Mouse (Mus musculus): Measurements from ENCODE around the gene Smarca4. TPM values are rescaled to one million over a fixed set of nuclear protein-coding genes. Genes with fewer than 3 reads are reported as not detected.

The Smarca4 gene
- polyA plus RNA-seq, 1 experiment from 2014 or later, result 51.1 TPM

- no peaks in the 10 kb centered on the region for H3K27me3 ChIP-seq (ENCODE audit: control insufficient read depth, insufficient read depth, low read length)
- H3K4me2 ChIP-seq (ENCODE audit: low read length), result no peak overlapping the region
- H3K36me3 ChIP-seq (ENCODE audit: control insufficient read depth, insufficient read depth, low read length), result peaks cover 58% of the 10 kb centered on the region
- H3K4me1 ChIP-seq (ENCODE audit: control insufficient read depth in 2 of 2, insufficient read depth in 2 of 2, low read length in 2 of 2), result peaks cover 4 to 7% of the 10 kb centered on the region in 2 experiments; a peak in 2 of 4 replicates
- 92% methylated on average over 9 of the region's 9 CpGs for WGBS
- no peaks in the 10 kb centered on the region for H3K9me3 ChIP-seq (ENCODE audit: control insufficient read depth, low read length)
- no peak for ATAC-seq (ENCODE audit: insufficient number of reproducible peaks, insufficient read depth, low FRiP score, low read depth)
- no peak overlapping the region for H3K9ac ChIP-seq (ENCODE audit: low read length)
- no peak overlapping the region for H3K27ac ChIP-seq (replicated peaks in 1 of 2; ENCODE audit: control insufficient read depth in 1 of 2, insufficient read depth in 1 of 2, low read depth in 2 of 2, low read length in 2 of 2)
- H3K4me3 ChIP-seq (ENCODE audit: control insufficient read depth in 1 of 2, insufficient read depth in 1 of 2, low read depth in 1 of 2, low read length in 2 of 2), result no peak overlapping the region
Observed at GRCm38 (mm10) chr9:21732288-21732687, 116.3 kb downstream of the Smarca4 start.

DNA sequence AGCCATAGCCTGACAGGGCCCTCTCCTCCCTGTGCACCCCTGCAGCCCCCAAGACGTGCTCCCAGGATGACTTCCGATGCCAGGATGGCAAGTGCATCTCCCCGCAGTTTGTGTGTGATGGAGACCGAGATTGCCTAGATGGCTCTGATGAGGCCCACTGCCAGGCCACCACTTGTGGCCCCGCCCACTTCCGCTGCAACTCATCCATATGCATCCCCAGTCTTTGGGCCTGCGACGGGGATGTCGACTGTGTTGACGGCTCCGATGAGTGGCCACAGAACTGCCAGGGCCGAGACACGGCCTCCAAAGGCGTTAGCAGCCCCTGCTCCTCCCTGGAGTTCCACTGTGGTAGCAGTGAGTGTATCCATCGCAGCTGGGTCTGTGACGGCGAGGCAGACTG, 117.5 kb downstream of the Smarca4 start:
- Histone ChIP-seq H3K9ac (ENCODE audit: low read length) (no peak overlapping the region), H3K4me3 (ENCODE audit: control insufficient read depth in 1 of 2, insufficient read depth in 1 of 2, low read depth in 1 of 2, low read length in 2 of 2) (no peak overlapping the region), H3K27me3 (ENCODE audit: control insufficient read depth, insufficient read depth, low read length) (no peaks in the 10 kb centered on the region), H3K27ac (replicated peaks in 1 of 2; ENCODE audit: control insufficient read depth in 1 of 2, insufficient read depth in 1 of 2, low read depth in 2 of 2, low read length in 2 of 2) (no peak overlapping the region), H3K9me3 (ENCODE audit: control insufficient read depth, low read length) (no peaks in the 10 kb centered on the region), H3K36me3 (ENCODE audit: control insufficient read depth, insufficient read depth, low read length) (peaks cover 69% of the 10 kb centered on the region), H3K4me1 (ENCODE audit: control insufficient read depth in 2 of 2, insufficient read depth in 2 of 2, low read length in 2 of 2) (peaks cover 4 to 7% of the 10 kb centered on the region in 2 experiments; a peak in 3 of 4 replicates), H3K4me2 (ENCODE audit: low read length) (no peak overlapping the region)
- ATAC-seq (ENCODE audit: insufficient number of reproducible peaks, insufficient read depth, low FRiP score, low read depth), result no peak
- 80% methylated on average over 17 of the region's 17 CpGs for WGBS

GRCm38 (mm10) chr9:21733989-21734388, 118.0 kb downstream of the Smarca4 start:
- no peak for ATAC-seq (ENCODE audit: insufficient number of reproducible peaks, insufficient read depth, low FRiP score, low read depth)
- Histone ChIP-seq H3K27me3 (ENCODE audit: control insufficient read depth, insufficient read depth, low read length) (no peaks in the 10 kb centered on the region), H3K27ac (replicated peaks in 1 of 2; ENCODE audit: control insufficient read depth in 1 of 2, insufficient read depth in 1 of 2, low read depth in 2 of 2, low read length in 2 of 2) (no peak overlapping the region), H3K4me1 (ENCODE audit: control insufficient read depth in 2 of 2, insufficient read depth in 2 of 2, low read length in 2 of 2) (peaks cover 3 to 11% of the 10 kb centered on the region in 2 experiments; a peak in 3 of 4 replicates), H3K4me2 (ENCODE audit: low read length) (no peak overlapping the region), H3K9ac (ENCODE audit: low read length) (no peak overlapping the region), H3K36me3 (ENCODE audit: control insufficient read depth, insufficient read depth, low read length) (peaks cover 75% of the 10 kb centered on the region), H3K4me3 (ENCODE audit: control insufficient read depth in 1 of 2, insufficient read depth in 1 of 2, low read depth in 1 of 2, low read length in 2 of 2) (no peak overlapping the region), H3K9me3 (ENCODE audit: control insufficient read depth, low read length) (no peaks in the 10 kb centered on the region)
- 93% methylated on average over 7 of the region's 7 CpGs for WGBS

DNA sequence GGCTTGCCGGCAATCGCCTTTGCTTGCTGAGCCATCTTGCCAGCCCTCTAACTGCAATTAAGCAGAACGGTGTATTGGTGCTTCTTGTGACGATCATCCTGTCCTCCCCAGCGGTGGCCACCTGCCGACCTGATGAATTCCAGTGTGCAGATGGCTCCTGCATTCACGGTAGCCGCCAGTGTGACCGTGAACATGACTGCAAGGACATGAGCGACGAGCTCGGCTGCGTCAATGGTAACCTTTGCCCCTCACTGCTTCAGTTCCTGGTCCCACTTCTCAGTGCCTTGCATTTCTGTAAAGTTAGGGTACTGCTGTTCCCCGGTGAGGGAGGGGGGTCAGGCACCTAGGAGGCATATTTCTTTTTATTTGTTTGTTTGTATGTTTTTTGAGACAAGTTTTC, 119.2 kb downstream of the Smarca4 start:
- Histone ChIP-seq H3K27me3 (ENCODE audit: control insufficient read depth, insufficient read depth, low read length) (no peaks in the 10 kb centered on the region), H3K36me3 (ENCODE audit: control insufficient read depth, insufficient read depth, low read length) (peaks cover 86% of the 10 kb centered on the region), H3K9me3 (ENCODE audit: control insufficient read depth, low read length) (no peaks in the 10 kb centered on the region), H3K4me3 (ENCODE audit: control insufficient read depth in 1 of 2, insufficient read depth in 1 of 2, low read depth in 1 of 2, low read length in 2 of 2) (no peak overlapping the region), H3K9ac (ENCODE audit: low read length) (no peak overlapping the region), H3K4me1 (ENCODE audit: control insufficient read depth in 2 of 2, insufficient read depth in 2 of 2, low read length in 2 of 2) (peaks cover 0 to 5% of the 10 kb centered on the region in 2 experiments; a peak in 2 of 4 replicates), H3K27ac (replicated peaks in 1 of 2; ENCODE audit: control insufficient read depth in 1 of 2, insufficient read depth in 1 of 2, low read depth in 2 of 2, low read length in 2 of 2) (no peak overlapping the region), H3K4me2 (ENCODE audit: low read length) (no peak overlapping the region)
- 93% methylated on average over 14 of the region's 14 CpGs for WGBS
- ATAC-seq (ENCODE audit: insufficient number of reproducible peaks, insufficient read depth, low FRiP score, low read depth), result no peak

- Histone ChIP-seq H3K4me2 (ENCODE audit: low read length) (no peak overlapping the region), H3K9me3 (ENCODE audit: control insufficient read depth, low read length) (no peaks in the 10 kb centered on the region), H3K36me3 (ENCODE audit: control insufficient read depth, insufficient read depth, low read length) (peaks cover 98% of the 10 kb centered on the region), H3K9ac (ENCODE audit: low read length) (no peak overlapping the region), H3K4me3 (ENCODE audit: control insufficient read depth in 1 of 2, insufficient read depth in 1 of 2, low read depth in 1 of 2, low read length in 2 of 2) (no peak overlapping the region), H3K27me3 (ENCODE audit: control insufficient read depth, insufficient read depth, low read length) (no peaks in the 10 kb centered on the region), H3K27ac (replicated peaks in 1 of 2; ENCODE audit: control insufficient read depth in 1 of 2, insufficient read depth in 1 of 2, low read depth in 2 of 2, low read length in 2 of 2) (no peak overlapping the region), H3K4me1 (ENCODE audit: control insufficient read depth in 2 of 2, insufficient read depth in 2 of 2, low read length in 2 of 2) (peaks cover 0 to 5% of the 10 kb centered on the region in 2 experiments; a peak in 2 of 4 replicates)
- ATAC-seq (ENCODE audit: insufficient number of reproducible peaks, insufficient read depth, low FRiP score, low read depth), result no peak
- 81% methylated on average over 3 of the region's 3 CpGs for WGBS
Observed at GRCm38 (mm10) chr9:21736580-21736979, 120.6 kb downstream of the Smarca4 start.

DNA sequence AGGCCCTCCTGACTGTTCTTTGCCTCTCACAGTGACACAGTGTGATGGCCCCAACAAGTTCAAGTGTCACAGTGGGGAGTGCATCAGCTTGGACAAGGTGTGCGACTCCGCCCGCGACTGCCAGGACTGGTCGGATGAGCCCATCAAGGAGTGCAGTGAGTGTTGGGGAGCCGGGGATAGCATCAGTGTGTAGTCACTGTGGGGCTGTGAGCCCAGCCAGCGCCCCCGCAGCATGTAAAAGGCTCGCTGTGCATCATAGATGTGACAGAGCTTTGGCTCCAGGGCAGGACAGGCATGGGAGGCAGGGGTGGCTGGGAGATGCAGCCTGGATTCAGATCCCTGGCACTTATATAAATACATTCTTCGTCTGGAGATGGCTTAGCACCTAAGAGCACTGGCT, 121.2 kb downstream of the Smarca4 start:
- no peak for ATAC-seq (ENCODE audit: insufficient number of reproducible peaks, insufficient read depth, low FRiP score, low read depth)
- H3K36me3 ChIP-seq (ENCODE audit: control insufficient read depth, insufficient read depth, low read length), result peaks cover 98% of the 10 kb centered on the region
- peaks cover 0 to 5% of the 10 kb centered on the region in 2 experiments; a peak in 2 of 4 replicates for H3K4me1 ChIP-seq (ENCODE audit: control insufficient read depth in 2 of 2, insufficient read depth in 2 of 2, low read length in 2 of 2)
- no peaks in the 10 kb centered on the region for H3K27me3 ChIP-seq (ENCODE audit: control insufficient read depth, insufficient read depth, low read length)
- H3K9ac ChIP-seq (ENCODE audit: low read length), result no peak overlapping the region
- no peak overlapping the region for H3K4me2 ChIP-seq (ENCODE audit: low read length)
- H3K9me3 ChIP-seq (ENCODE audit: control insufficient read depth, low read length), result no peaks in the 10 kb centered on the region
- no peak overlapping the region for H3K4me3 ChIP-seq (ENCODE audit: control insufficient read depth in 1 of 2, insufficient read depth in 1 of 2, low read depth in 1 of 2, low read length in 2 of 2)
- H3K27ac ChIP-seq (replicated peaks in 1 of 2; ENCODE audit: control insufficient read depth in 1 of 2, insufficient read depth in 1 of 2, low read depth in 2 of 2, low read length in 2 of 2), result no peak overlapping the region
- 88% methylated on average over 10 of the region's 10 CpGs for WGBS

GRCm38 (mm10) chr9:21738776-21739175, 122.8 kb downstream of the Smarca4 start:
- Histone ChIP-seq H3K4me2 (ENCODE audit: low read length) (no peak overlapping the region), H3K9ac (ENCODE audit: low read length) (no peak overlapping the region), H3K27me3 (ENCODE audit: control insufficient read depth, insufficient read depth, low read length) (no peaks in the 10 kb centered on the region), H3K9me3 (ENCODE audit: control insufficient read depth, low read length) (no peaks in the 10 kb centered on the region), H3K36me3 (ENCODE audit: control insufficient read depth, insufficient read depth, low read length) (peaks cover 95% of the 10 kb centered on the region), H3K4me3 (ENCODE audit: control insufficient read depth in 1 of 2, insufficient read depth in 1 of 2, low read depth in 1 of 2, low read length in 2 of 2) (no peak overlapping the region), H3K27ac (replicated peaks in 1 of 2; ENCODE audit: control insufficient read depth in 1 of 2, insufficient read depth in 1 of 2, low read depth in 2 of 2, low read length in 2 of 2) (no peak overlapping the region), H3K4me1 (ENCODE audit: control insufficient read depth in 2 of 2, insufficient read depth in 2 of 2, low read length in 2 of 2) (peaks cover 0 to 5% of the 10 kb centered on the region in 2 experiments; a peak in 2 of 4 replicates)
- WGBS, result 70% methylated on average over 7 of the region's 7 CpGs
- no peak for ATAC-seq (ENCODE audit: insufficient number of reproducible peaks, insufficient read depth, low FRiP score, low read depth)

- 96% methylated on average over 14 of the region's 14 CpGs for WGBS
- Histone ChIP-seq H3K4me1 (ENCODE audit: control insufficient read depth in 2 of 2, insufficient read depth in 2 of 2, low read length in 2 of 2) (peaks cover 0 to 5% of the 10 kb centered on the region in 2 experiments; a peak in 2 of 4 replicates), H3K9me3 (ENCODE audit: control insufficient read depth, low read length) (no peaks in the 10 kb centered on the region), H3K9ac (ENCODE audit: low read length) (no peak overlapping the region), H3K36me3 (ENCODE audit: control insufficient read depth, insufficient read depth, low read length) (peaks cover 95% of the 10 kb centered on the region), H3K4me2 (ENCODE audit: low read length) (no peak overlapping the region), H3K4me3 (ENCODE audit: control insufficient read depth in 1 of 2, insufficient read depth in 1 of 2, low read depth in 1 of 2, low read length in 2 of 2) (no peak overlapping the region), H3K27me3 (ENCODE audit: control insufficient read depth, insufficient read depth, low read length) (no peaks in the 10 kb centered on the region), H3K27ac (replicated peaks in 1 of 2; ENCODE audit: control insufficient read depth in 1 of 2, insufficient read depth in 1 of 2, low read depth in 2 of 2, low read length in 2 of 2) (no peak overlapping the region)
- no peak for ATAC-seq (ENCODE audit: insufficient number of reproducible peaks, insufficient read depth, low FRiP score, low read depth)
Observed at GRCm38 (mm10) chr9:21740427-21740826, 124.5 kb downstream of the Smarca4 start.

Measured in heart, embryonic 14.5 days (tissue).